Mouse (Mus musculus): ENCODE measurements at regions not wholly inside any gene's neighbourhood (a gene's known extent, or its start where the extent isn't known, plus 50 kb on each side); places are given as distances from the start of the nearest gene placed in this dataset.

DNA sequence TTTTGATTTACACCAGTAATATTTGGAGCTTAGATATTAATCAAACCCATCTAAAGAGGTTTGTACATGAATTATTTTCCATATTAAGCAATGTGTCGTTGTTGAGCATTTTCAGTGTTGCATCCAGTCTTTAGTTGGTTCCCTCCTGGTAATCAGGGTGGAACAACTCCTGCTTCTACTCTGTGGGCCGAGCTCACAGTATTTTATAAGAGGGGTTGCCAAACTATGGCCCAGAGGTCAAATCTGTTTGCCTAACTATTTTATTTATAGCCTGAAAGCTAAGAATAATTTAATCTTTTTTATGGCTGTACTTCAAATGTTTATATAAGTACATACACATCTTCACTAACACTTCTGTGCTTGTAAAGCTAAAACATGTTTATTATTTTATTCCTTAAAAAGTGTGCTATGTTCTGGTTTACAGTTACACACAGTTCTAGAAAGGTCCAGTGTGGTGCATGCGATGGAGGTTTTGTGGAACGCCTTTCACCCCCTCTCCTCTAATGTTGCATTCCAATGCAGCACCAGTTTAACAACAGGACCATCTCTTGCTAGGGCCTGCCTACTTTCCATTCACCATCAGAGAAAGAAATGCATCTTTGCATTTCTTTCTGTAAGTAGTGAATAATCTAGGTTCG lies 392.3 kb upstream of the Nr5a2 start:
- TF ChIP-seq CTCF (IDR thresholded peaks at IDR 0.05) (no peak), EP300 (IDR thresholded peaks at IDR 0.05; ENCODE audit: insufficient read depth, low read depth, low read length) (no peak), POLR2A (IDR thresholded peaks at IDR 0.05; ENCODE audit: insufficient read depth, low read depth, low read length) (no peak)
